Mouse (Mus musculus): ENCODE measurements at regions not wholly inside any gene's neighbourhood (a gene's known extent, or its start where the extent isn't known, plus 50 kb on each side); places are given as distances from the start of the nearest gene placed in this dataset.
"Not testable (repeated sequence)": the region's sequence is repeated elsewhere in the genome, so short reads cannot be mapped to it uniquely, and the experiment has no call there.

DNA sequence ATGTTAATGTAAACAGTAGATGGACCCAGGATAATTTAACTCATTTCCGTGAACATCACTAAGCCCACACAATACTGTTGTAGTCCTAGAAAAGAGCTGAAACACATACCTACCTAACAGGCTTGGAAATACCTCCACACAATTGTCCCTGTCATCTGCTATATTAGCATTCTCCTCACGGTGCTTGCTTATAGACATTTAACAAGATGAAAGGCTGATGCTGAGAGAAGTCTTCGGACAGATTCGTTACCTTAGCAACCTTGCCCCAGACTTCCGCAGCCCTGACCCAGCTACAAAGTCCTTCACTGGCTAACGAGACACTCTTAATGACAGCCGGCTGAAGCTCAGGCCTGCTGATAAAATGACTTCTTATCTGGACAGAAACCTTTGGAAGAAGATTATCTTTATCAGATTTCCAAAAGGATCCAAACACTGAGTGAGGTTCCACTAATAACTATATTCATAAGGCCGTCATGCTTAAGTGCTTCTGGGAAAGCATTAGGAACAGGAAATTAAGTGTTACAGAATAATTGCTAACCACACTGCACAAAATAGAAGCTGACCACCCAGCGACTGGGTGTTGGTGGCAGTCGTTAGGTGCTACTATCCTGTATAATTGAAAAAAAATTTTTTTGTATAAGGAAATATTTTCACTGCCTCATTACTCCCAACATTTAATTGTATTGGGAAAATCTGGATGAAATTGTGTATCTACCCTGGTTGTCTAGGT is 267.0 kb upstream of the Tmpo start:
- ATAC-seq, result no peak

DNA sequence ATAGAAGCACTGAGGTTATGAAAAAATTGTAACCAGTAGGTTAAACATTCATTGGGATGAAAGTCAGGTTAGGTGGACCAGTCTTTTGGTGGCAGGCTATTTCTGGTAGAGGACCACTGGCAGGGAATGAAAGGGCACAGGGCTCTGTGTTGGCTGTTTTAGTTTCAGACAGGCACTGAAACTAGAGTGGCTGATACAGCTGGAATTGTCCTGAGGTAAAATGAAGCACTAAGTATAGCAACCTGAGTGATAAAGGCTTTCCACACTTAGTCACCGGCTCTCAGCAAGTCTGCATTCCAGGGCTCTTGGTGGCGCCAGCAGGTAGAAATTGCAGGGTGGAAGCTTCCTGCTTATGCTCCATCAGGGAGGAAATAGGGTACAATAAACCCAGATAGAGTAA is 262.2 kb upstream of the Tmpo start:
- ATAC-seq, result no peak

- no peak for ATAC-seq
Measured at GRCm38 (mm10) chr10:91440051-91440450, 258.9 kb upstream of the Tmpo start.

- no peak for ATAC-seq
Measured at GRCm38 (mm10) chr10:91437917-91438316, 256.8 kb upstream of the Tmpo start.

DNA sequence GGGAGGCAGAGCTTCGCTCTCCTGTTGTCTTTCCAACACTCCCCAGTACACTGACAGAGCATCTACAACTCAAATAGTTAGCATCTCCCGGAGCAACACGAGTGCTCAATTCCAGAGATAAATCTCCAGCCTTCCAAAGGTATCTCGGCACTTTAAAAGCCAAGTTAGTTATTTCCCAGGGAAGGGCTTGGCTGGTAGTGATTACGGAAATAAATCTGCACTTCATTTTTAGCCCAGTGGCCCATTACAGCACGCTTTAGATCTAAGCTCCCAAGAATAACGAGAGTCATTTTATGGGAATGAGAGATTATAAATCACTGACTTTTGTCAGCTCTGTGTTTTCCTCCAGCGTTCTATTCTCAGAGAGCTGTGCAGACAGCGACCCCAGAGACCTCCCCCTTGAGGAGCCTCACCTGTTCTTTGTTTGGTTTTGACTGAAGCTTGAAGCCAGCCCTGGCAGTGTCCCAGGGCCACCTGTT is 255.0 kb upstream of the Tmpo start:
- ATAC-seq, result no peak

DNA sequence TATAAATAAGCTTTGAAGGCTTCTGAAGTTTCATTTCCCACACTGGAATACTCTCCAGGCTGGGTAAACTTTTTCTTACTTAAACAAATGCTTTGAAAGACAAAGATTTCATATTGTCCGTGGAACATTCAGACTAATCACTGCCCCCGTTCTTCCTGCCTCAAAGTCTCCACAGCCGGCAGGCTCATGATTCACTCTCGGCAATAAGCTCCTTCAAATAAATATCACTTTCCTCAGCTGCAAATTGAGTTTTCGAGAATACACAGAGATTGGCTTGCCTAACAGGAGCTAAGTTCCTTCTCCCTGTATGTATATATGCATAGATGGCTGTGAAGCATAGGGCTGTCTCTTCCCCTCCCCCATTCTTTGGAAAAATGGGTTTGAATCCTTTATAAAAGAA is 249.2 kb upstream of the Tmpo start:
- no peak for ATAC-seq

- ATAC-seq, result no peak
Measured at GRCm38 (mm10) chr10:91426584-91426983, 245.5 kb upstream of the Tmpo start.

GRCm38 (mm10) chr10:91425625-91426385 is 244.7 kb upstream of the Tmpo start:
- ATAC-seq, result not testable (repeated sequence)

GRCm38 (mm10) chr10:91424786-91425185 is 243.7 kb upstream of the Tmpo start:
- no peak for ATAC-seq

- no peak for ATAC-seq
Measured at GRCm38 (mm10) chr10:91387255-91387654, 206.1 kb upstream of the Tmpo start.

DNA sequence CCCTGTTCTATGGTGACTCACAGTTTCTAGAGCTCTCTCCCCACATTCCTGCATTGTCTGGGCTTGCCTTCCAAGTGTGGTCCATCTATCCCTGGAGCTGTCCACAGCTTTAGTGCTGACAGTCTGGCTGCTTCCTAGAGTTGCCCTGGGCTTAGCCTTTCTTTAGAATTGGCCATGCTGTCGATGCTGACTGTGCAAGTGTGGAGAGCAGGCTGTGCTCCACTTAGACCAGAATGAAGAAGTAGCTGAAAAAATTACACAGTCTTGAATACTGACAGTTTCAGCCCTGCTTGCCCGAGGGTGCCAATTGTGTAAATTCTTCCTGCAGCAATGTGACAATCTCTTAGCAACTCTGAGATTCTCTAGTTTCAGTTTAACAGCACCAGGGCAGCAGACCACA is 203.3 kb upstream of the Tmpo start:
- ATAC-seq, result no peak

GRCm38 (mm10) chr10:91376683-91377082 is 195.6 kb upstream of the Tmpo start:
- no peak for ATAC-seq

DNA sequence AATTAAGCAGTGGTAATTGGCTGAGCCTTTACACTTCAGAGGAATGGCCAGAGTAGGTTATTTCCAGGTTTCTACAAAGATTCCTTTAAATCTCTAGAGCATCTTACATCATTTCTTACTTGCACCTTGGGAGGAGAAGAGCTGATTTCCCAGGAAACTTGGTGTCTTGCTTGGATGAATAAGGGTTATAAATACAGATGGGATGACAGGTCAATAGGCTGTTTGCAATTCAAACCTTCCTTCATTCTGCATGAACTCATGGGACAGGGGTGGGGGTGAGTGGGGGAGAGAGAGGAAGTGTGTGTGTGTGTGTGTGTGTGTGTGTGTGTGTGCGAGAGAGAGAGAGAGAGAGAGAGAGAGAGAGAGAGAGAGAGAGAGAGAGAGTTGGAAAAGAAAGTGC is 186.4 kb upstream of the Tmpo start:
- ATAC-seq, result no peak

DNA sequence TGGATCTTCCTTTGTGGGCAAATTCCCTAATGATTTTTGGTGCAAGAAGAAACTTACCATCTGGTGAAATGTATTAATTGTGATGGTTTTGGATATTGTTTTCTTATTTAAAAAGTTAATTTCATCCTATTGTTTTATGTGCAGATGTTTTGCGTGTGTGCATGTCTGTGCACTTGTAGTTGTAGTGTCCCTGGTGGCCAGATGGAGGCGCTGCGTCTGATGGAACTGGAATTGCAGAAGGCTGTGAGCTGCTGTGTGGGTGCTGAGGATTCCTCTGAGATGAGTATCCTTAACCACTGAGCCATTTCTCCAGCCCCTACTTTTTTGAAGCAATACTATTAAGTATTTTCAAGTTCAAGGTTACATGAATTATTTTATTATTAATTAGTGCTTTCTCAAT is 181.5 kb upstream of the Tmpo start:
- ATAC-seq, result no peak

- ATAC-seq, result no peak
Measured at GRCm38 (mm10) chr10:91361621-91362020, 180.5 kb upstream of the Tmpo start.

- ATAC-seq, result no peak
Measured at GRCm38 (mm10) chr10:91345465-91345864, 164.3 kb upstream of the Tmpo start.

GRCm38 (mm10) chr10:91342083-91342482 is 161.0 kb upstream of the Tmpo start:
- ATAC-seq, result no peak

GRCm38 (mm10) chr10:91339361-91339760 is 158.2 kb upstream of the Tmpo start:
- ATAC-seq, result no peak

GRCm38 (mm10) chr10:91326661-91327312 is 145.7 kb upstream of the Tmpo start:
- ATAC-seq, result no peak

- ATAC-seq, result no peak
Measured at GRCm38 (mm10) chr10:91326144-91326655, 145.1 kb upstream of the Tmpo start.

DNA sequence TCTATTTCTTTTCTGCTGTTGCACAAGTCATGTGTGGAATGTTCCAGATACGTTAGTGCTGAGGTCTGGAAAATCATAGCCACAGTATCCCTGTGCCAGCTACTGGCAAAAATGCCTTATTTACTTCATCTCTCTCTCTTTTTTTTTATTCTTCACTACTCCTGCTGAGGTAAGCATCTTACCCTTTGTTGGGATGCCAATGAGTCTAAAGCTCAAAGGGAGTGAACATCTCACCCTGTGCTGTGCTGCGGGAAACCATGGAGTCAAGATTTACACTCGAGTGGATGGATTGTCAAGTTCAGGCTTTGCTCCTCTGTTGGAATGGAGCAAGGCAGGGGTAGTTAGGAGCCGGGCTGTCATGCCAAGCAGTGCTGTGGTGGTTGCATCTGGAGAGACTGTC is 140.1 kb upstream of the Tmpo start:
- no peak for ATAC-seq

DNA sequence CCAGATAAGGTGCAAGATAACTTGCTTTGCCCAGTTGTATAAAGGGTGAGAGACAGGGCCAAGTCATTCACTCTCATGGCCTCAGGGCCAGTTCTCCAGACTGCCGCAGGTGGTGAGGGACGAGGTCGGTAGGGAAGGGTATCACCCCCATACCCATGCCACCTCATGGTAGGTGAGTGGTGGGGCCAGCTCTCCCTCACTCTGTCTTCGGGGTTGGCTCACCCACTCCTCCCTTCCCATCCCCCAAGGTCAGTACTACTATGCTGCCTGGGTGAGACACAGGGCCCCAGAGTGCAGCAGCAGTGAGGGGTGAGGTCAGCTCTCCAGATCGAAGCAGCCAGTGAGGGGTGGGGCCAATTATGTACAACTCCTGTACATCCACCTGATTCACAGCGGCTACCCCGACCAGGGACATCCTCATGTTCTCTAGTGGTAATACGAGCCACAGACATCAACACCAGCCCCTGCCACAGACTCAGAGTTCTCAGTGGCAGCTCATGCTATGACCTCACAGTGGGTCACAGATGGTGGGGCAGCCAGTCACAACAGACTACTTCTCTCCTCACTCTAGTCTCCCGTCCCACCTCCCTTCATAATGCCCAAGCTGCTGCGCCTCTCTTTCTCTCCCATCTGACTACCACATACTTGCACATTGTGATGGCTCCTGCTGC is 138.5 kb upstream of the Tmpo start:
- ATAC-seq, result no peak

DNA sequence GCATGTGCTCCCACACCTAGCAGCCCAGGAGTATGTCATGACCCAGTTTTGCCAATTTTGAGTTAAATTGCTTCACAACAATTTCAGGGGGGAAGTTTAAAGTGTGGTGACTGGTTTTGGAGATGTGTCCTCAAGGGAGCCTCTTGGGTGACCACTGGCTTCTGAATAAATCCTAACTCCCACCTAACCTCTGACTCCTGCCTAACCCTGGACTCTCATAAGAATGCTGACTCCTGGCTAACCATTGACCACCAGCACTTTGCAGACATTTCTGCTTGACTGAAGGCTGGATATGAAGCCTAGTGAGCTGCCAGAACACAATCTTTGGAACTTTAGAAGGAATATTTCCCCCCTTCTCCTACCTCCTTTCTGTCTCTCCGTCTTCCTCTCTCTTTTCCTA is 133.3 kb upstream of the Tmpo start:
- ATAC-seq, result no peak

All from inflammation-experienced regulatory T-cells, adult 6 months (primary cell).